Mouse (Mus musculus) kidney, postnatal 4 days (tissue): ENCODE results near the gene Rack1.
"Not testable (repeated sequence)": the region's sequence is repeated elsewhere in the genome, so short reads cannot be mapped to it uniquely, and the experiment has no call there.

Experiments
- DNase-seq, 2 experiments: peaks; one replicate each; pipeline ENCODE4 v3.0.0; 2021; ENCODE audit warnings: mixed read lengths in 2 of 2

Rack1 gene

GRCm38 (mm10) chr11:48799921-48800701 is at the start of gene Rack1:
Gene Rack1 (plus strand): TSS chr11:48800332.
- peak; percentile 89 to 94 for DNase-seq

- no peak for DNase-seq
These were observed 49.7 kb upstream of the Rack1 start for GRCm38 (mm10) chr11:48750428-48750827.

- DNase-seq = not testable (repeated sequence)
These were observed 46.6 kb upstream of the Rack1 start for GRCm38 (mm10) chr11:48753534-48753933.

GRCm38 (mm10) chr11:48759021-48759420 is 41.1 kb upstream of the Rack1 start:
- DNase-seq = no peak

- no peak for DNase-seq
These were observed 36.0 kb upstream of the Rack1 start for GRCm38 (mm10) chr11:48764119-48764518.

GRCm38 (mm10) chr11:48767195-48767876 is 32.8 kb upstream of the Rack1 start:
- no peak for DNase-seq

GRCm38 (mm10) chr11:48771691-48772090 is 28.4 kb upstream of the Rack1 start:
- peak; percentile 52 to 58 for DNase-seq

- peak; percentile 72 to 73 for DNase-seq
These were observed 25.5 kb upstream of the Rack1 start for GRCm38 (mm10) chr11:48774443-48775298.

GRCm38 (mm10) chr11:48775483-48775882 is 24.6 kb upstream of the Rack1 start:
- peak; percentile 71 to 80 for DNase-seq

- DNase-seq = no peak
These were observed 23.5 kb upstream of the Rack1 start for GRCm38 (mm10) chr11:48776664-48777063.

- DNase-seq = no peak
These were observed 22.8 kb upstream of the Rack1 start for GRCm38 (mm10) chr11:48777303-48777702.

GRCm38 (mm10) chr11:48779450-48779849 is 20.7 kb upstream of the Rack1 start:
- peak; percentile 36 to 50 for DNase-seq

- DNase-seq = no peak
These were observed 17.9 kb upstream of the Rack1 start for GRCm38 (mm10) chr11:48782243-48782642.

- peak; percentile 39 to 66 for DNase-seq
These were observed 12.5 kb upstream of the Rack1 start for GRCm38 (mm10) chr11:48787455-48788211.

- peak; percentile 89 to 91 for DNase-seq
These were observed 11.6 kb upstream of the Rack1 start for GRCm38 (mm10) chr11:48788311-48789089.

GRCm38 (mm10) chr11:48789215-48789614 is 10.9 kb upstream of the Rack1 start:
- no peak for DNase-seq

- DNase-seq = peak; percentile 94
These were observed 9.9 kb upstream of the Rack1 start for GRCm38 (mm10) chr11:48789973-48790823.

GRCm38 (mm10) chr11:48790946-48791345 is 9.2 kb upstream of the Rack1 start:
- peak; percentile 35 to 57 for DNase-seq

GRCm38 (mm10) chr11:48791894-48792293 is 8.2 kb upstream of the Rack1 start:
- DNase-seq = not testable (repeated sequence)

- DNase-seq = no peak
These were observed 6.9 kb upstream of the Rack1 start for GRCm38 (mm10) chr11:48793184-48793583.
